Mouse (Mus musculus): ENCODE results near the gene Traip. TPM values are rescaled to one million over a fixed set of nuclear protein-coding genes. Genes with fewer than 3 reads are reported as not detected.

Traip gene
- total RNA-seq, 2 experiments from 2014 or later: 4.9 to 12.0 TPM

DNA sequence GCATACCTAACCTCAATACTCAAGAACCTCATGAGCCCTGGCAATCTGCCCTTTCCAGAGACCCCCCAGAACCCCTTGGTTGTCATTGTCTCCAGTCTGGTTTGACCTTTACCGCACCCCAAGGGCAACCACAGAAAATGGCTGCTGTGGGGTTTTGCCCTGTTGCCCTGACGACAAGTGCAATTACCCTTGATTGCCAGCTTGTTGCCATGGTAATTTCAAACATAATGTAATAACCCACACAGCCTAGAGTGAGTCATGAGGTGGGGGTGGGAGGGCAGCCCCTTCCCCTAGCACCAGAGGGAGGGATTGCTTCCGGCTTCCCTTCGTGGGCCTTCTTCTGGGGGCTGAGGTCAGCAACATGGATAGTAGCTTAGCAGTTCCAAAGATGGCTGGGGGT, 17.7 kb upstream of the Traip start:
- no peak for ATAC-seq (ENCODE audit: poor library complexity, severe bottlenecking)

DNA sequence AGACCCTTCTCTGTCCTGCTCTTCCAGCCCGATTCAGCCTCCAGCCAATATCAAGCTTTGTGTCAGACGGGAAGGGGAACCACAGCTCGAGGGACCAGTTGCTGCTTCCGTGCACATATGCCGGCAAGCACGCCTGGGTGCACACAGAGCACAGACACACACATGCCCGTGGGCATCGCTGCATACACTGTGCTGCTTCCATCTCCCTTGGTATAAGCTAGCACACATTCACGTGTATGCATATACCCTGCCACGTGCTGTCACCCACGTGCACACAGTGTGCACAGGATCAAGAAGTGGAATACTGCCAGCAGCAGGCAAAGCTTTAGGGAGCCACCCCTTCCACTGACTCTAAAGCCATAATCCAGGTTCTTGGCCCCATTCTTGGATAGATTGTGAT, 15.8 kb upstream of the Traip start:
- no peak for ATAC-seq (ENCODE audit: poor library complexity, severe bottlenecking)

DNA sequence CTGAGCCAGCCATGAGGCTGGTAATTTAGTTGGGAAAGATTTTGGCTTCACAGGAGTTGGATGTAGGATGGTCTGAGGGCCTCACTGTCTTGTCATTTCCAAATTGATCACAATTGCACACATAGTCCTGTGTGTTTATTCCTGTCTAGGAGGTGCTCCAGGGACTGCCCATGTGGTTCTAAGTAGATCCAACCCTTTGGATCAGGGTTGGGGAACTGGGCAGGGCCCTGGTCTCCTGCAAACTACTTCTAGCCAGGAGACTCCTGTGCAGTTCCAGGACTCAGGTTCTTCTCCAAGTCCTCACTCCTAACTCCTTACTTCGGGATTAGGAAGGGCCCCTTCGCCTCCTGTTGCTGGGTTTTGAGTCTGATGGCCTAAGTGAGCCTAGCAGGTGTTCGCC, 14.6 kb upstream of the Traip start, which contains the start of gene Camkv:
Gene Camkv, plus strand, starts transcription at position 301 of the 400 bp plus-strand sequence.
- no peak for ATAC-seq (ENCODE audit: poor library complexity, severe bottlenecking)

DNA sequence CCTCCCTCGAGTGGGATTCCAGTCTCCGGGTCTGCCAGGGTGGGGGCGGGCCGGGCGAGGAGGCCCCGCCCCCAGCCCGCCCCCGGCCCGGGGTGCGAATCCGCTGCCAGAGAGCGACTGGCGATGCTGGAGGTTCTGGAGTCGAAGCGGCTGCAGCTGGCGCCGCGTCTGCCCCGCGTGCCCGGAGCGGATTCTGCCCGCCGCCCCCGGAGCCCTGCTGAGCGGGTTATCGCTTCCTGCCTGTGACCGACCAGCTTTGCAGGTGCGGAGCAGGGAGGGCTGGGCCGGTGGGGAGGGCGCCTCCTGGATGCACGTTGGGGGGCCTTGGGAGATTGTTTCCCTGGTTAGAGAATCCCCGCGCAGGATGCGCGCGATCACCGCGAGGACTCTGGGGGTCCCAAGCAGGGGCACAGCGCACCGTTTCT, 14.1 kb upstream of the Traip start:
- peak; percentile 40; the same call in 1 of the 2 replicates for ATAC-seq (ENCODE audit: poor library complexity, severe bottlenecking)

DNA sequence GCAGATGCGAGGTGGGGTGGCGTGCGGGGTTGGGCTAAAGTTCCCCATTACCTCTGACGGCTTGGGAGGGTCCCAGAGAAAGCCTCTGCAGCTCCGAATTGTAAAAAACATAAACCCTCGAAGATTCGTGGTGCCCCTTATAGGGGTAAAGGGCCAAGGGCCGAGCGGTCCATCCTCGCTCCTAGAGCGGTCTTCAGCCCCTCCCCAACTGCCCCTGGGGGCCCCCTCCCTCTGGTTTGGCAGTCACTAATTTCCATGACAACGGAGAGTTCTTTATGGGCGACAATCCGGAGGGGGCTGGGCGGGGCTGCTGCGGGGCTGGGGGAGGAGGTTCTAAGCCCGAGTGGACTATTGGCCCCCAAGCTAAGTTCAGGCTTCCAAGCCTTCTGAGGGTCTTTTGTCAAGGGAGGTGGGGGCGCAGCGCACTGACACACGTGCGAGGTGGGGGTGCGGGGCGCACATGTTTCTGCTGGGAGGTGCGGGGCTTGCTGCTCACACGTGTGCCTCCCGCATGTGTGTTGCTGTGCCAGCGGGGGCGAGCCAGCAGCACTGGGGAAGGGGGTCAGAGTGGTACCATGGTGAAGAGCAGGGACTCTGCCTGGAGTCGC, 13.6 kb upstream of the Traip start:
- no peak for ATAC-seq (ENCODE audit: poor library complexity, severe bottlenecking)

DNA sequence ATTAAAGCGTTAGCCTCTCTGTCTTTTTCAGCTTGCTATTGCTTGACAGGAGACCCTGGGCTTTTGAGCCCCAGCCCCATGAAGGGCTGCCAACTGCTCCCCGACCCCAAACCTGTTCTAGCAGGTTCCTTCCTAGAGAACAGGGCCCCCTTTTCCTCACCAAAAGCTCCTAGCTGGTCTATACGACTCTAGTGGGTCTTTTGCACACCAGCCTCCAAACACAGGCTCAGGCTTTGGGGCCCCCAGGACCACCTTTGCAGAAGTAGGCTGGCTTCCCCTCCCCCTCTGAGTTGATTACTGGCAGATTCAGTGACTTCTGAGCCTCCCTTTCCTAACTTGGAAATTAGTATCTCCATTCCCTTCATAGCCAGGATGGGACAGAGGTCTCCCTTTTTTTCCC, 13.1 kb upstream of the Traip start:
- ATAC-seq (ENCODE audit: poor library complexity, severe bottlenecking): no peak

DNA sequence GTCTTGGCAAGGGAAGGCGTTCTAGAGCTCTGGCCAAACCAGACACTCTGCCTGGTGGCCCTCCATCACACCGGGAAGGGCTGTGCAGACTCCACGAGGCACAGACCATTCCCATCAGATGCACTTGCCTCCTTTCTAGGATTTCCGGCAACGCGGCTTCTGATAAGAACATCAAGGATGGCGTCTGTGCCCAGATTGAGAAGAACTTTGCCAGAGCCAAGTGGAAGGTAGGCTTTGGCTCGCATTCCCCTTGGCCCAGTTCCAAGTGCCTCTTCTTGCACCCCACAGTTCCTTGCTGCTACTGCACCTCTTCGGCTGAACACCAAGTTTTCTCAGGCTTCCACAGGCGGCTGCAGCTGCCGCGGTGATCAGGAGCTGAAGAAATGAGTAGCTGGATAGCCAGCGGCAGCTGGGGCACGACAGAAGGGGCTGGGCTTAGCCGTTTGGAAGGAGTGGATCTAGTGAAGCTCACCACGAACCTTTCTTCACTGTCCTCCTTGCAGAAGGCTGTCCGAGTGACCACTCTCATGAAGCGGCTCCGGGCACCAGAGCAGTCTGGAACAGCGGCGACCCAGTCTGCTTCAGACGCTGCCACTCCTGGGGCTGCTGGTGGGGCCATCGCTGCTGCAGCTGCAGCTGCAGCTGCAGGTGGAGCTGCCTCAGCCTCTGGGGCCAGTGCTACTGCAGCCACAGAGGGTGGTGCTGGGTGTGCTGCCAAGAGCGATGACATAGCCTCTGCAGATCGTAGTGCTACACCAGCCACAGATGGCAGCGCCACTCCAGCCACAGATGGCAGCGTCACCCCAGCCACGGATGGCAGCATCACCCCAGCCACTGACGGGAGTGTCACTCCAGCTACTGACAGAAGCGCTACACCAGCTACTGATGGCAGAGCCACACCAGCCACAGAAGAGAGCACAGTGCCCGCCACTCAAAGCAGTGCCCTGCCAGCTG, 2.4 kb upstream of the Traip start:
- ATAC-seq (ENCODE audit: poor library complexity, severe bottlenecking): no peak

DNA sequence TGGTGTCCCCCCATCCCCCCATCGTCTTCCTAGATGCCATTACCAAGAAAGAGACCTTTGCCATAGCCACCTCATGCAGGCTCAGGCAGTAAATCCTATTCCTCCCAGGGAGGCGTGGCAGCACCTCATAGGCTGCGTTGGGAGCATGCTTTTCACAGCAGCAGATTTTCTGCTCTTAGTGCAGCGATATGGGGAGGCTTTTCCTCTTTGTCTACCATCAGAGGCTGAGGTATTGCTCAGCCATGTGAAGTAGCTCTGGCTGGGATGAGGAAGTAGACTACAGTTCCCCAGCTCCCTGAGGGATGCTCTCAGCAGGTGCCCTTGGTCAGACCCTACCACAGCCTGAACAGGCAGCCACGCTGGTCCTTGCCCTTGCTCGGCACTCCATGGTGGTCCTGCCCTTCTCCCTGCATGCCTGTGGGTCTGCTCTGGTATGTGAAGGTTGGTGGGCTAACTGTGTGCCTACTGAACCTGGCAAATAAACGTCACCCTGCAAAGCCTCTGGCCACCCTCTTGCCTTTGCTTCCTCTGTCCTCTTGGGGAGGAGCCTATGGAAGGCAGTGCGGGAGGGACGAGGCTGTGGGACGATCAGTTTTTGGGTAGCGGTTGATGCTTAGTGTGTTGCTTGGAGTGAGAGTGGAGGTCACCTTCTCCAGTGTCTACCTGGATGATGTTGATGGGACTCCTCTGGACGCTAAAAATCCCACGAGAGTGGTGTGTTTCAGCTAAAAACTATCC, 583 bp upstream of the Traip start:
- no peak for ATAC-seq (ENCODE audit: poor library complexity, severe bottlenecking)

DNA sequence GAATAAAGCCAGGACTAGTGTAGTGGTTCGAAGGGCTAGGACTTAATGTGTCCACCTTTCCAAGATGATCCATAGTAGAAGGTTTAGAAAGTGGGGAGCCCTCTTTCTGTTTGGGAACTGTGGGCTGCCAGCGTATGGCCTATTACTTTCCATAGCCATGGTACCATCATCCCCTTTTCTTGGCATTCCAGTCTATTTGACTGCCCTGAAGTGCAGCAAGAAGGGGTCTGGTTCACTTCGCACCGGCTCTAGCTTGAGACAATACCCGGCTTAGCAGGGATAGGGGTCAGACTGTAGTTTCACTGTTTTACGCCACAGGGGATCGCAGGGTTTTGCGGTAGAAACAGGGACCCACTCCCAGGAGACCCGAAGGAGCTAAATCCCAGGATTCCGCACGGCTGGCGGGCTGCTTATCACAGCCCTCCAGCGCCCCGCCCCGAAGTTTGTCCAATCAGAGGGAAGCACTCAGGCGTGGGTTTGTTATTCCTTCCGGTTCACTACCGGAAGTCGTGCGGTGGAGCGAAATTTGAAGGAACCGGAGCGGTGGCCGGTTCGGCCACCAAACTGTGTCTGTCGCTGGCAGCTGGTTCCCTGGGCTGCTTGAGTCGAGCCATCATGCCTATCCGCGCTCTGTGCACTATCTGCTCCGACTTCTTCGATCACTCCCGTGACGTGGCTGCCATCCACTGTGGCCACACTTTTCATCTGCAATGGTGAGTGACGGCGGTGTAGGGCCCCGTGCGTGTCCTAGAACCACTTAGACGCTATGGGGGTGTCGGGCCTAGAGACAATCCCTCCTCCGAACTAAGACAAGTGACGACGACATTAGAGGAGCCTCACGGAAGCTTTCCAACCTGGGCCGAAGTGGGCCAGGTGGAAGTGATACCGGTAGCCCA, 772 bp downstream of the Traip start:
- ATAC-seq (ENCODE audit: poor library complexity, severe bottlenecking): peak; percentile 95

DNA sequence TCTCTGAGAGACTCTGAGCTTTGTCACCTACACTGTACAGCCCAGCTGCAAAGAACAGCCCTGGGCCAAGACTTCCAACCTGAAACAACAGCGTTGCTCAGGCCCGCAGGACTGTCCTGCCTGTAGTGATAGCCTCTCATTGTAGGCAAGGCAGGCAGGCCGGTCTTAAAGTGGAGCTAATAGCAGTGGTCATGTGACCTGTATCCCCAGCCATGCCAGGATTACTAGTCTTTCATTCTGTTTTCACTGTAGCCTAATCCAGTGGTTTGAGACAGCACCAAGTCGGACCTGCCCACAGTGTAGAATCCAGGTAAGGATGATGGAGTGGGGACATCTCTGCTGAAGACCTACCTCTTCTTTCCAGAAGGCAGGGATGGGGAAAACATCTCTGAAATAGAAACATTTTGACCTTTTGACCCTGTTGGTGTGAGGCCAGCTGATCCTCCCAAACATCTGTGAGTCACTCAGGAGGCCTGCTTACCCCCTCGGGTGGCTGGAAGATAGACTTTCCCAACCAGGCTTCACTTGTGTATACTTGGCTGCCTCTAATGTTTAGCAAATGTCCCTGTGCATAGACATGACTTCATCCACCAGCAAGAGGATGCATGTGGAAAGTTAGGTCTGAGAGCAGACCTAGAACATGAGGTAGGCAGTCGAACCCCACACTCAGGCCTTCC, 5.8 kb downstream of the Traip start:
- ATAC-seq (ENCODE audit: poor library complexity, severe bottlenecking): no peak

DNA sequence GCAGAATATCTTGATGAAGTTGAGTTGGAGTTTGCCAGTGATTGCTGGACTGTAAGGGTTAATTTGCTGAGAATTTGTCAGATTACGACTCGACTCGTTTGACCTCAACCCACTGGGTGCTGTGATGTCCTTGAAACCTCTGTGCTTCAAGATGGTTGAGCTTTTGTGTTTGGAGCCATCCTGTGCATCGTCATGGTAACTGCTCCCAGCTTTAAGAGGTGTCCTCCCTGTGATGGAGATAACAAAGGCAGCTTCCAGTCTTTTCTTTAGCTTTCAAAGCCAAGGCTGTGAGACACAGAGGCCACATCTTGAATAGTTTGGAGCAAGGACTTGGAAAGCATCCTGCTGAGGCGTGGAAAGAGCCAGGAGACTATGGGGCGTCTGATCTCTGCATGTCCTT, 7.2 kb downstream of the Traip start:
- ATAC-seq (ENCODE audit: poor library complexity, severe bottlenecking): no peak

DNA sequence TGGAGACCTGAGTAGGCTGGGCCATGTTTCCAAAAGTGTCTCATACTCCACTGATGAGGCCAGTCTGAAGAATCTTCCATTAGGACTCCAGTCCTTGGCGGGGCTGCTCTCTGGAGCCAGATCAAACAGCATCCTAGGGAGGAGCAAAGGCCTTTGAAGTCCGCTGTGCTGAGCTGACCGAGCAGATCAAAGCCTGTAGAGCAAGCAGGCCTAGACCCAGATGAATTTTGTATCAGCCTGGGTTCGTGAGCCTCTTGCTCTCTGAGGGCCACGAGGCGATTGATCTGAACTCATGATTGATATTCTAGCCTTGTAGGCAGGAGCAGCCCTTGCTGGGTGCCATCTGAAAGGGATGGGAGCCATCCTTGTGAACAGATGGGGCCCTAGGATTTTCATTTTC, 10.0 kb downstream of the Traip start:
- no peak for ATAC-seq (ENCODE audit: poor library complexity, severe bottlenecking)

DNA sequence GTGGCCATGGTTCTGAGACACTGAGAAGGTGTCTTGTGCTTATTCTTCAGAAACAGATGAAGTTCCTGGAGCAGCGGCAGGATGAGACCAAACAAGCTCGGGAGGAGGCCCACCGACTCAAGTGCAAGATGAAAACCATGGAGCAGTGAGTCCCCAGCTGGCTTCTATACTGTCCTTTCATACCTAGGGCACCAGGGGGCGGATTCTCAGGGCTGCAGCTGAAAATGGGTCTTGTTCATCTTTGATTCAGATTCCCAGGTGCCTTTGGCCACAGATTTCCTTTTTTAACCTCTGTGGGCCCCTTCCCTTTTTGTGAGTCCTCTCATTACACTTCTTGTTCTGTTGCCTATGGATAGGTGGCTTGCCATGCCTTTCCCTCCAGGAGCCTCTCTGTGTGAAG, 11.0 kb downstream of the Traip start:
- no peak for ATAC-seq (ENCODE audit: poor library complexity, severe bottlenecking)

DNA sequence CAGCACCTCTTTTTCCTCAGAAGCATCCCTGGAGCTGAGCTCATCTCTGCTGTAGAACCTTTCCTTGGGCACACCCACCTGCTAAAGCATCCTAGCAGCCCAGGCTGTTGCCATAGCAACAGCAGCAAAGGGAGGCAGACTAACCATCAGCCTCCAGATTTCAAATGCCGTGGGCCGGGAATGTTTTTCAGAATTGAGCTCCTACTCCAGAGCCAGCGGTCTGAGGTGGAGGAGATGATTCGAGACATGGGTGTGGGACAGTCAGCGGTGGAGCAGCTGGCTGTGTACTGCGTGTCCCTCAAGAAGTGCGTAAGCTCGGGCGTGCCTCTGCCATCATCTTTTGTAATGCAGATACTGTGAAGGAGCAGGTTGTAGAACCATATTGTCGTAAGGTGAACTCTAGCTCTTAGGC, 11.4 kb downstream of the Traip start:
- ATAC-seq (ENCODE audit: poor library complexity, severe bottlenecking): no peak

DNA sequence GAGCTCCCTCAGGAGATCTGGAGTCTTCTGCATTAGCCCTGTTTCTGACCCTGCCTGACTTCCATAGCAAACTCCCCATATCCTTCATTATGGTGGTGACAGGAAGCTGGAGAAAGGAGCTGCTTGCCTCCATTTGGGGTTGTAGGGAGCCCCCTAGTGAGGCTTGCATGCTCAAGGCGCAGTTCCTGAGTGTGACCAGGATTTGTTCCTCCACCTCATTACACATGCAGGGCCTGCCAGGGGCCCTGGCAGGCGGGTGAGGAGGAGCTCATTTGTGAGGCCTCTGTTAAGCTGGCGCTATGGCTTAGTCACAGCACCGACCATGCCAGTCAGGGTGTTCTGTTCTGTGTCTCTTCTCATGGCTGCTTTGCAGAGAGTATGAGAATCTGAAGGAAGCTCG, 11.9 kb downstream of the Traip start:
- ATAC-seq (ENCODE audit: poor library complexity, severe bottlenecking): no peak

DNA sequence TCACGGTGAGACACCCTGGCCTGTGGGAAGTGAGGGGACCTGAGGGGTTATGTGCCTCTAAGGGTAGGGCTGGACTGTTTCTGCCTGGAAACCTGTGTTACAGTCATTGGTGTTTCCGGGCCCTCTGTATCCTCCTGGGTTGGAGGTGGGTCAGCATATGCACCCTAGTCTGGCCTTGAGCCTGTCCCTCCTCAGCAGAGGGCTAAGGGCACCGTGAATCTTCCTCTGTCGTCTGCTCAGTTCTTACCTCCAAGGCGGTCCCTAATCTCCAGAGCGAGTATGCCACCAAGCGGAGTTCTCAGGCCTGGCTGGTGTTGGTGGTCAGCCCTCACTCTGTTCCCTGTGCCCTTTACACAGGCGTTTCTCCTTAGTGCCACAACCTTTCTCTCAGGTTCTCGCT, 13.0 kb downstream of the Traip start:
- no peak for ATAC-seq (ENCODE audit: poor library complexity, severe bottlenecking)

DNA sequence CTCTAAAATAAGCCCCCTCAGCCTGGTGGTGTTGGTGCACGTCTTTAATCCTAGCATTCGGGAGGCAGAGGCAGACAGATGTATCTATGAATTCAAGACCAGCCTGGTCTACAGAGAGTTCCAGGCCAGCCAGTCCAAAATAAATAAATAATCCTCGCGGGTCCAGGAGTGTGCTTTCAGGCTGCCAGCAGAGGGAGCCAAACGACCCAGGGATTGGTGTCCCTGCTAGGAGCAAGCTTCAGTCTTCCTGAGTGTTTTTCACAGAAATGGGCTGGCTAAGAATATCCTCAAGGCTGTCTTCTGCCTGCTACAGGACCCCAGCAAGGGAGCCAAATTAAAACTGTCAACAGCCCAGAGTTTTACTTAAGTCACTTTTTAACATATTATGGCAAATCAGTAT, 13.8 kb downstream of the Traip start:
- peak; percentile 91 for ATAC-seq (ENCODE audit: poor library complexity, severe bottlenecking)

DNA sequence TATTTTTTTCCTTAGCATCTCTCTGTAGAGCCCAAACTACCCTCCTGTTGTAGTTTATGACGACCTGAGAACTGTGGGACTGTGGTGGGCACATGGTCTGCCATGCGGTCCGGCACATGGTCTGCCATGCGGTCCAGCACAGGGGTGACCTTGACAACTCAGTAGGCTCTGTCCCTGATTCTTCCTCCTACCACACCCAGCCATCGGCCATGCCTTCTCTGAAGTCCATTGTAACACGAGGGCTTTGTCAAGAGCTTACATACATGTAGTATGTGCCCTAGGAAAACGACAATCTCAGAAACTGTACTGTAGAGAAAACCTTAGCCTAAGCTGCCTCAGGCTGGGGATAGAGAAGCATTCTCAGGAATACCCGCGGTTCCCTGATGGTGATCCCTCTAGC, 14.7 kb downstream of the Traip start:
- ATAC-seq (ENCODE audit: poor library complexity, severe bottlenecking): no peak

DNA sequence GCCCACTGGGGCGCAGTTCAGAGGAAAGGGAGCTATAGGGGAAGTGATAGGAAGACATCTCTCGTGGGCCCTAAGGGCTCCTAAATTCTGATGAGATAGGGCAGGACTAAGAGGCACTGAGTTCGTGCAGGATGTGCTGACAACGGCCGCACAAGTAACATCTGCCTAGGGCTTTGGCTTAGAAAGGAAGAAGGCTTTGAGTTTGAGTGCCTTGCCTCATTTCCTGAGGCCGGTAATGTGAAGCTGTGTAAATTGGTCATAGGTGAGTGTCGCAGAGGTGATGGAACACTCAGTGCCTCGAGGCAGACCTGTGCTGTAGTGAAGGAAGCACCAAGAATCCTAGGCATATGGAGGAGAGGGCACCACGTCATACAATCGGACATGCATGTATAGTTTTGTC, 16.7 kb downstream of the Traip start:
- ATAC-seq (ENCODE audit: poor library complexity, severe bottlenecking): no peak

DNA sequence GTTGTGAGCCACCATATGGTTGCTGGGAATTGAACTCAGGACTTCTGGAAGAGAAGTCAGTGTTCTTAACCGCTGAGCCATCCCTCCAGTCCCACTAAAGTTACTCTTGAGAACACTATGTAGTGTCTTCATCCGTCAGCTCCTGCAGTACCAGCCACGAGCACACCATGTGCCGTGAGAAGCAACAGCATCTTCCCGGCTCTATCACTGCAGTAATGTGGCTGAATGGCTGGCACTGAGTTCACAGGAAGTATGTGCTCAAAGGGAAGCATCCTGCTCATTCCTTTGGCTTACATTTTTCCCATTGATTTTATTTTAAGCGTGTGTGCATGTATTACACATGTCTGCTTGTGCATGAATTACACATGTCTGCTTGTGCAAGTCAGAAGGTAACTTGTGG, 17.5 kb downstream of the Traip start:
- no peak for ATAC-seq (ENCODE audit: poor library complexity, severe bottlenecking)

All from megakaryocyte, adult 5-6 weeks (primary cell).